Comparison of ENCODE assay signal across 29 mouse cellular contexts in genomic region chr3:114515233-114515632, GRCm38 (mm10).
"Had no signal": no experiment of that assay in that cellular context is flagged by ENCODE, and none has a peak within 500 bp of the region (broad histone marks: within the 10 kb centered on the region; RNA-seq: fewer than 3 reads in every experiment).

No protein-coding gene starts in this region.

- H3K27me3 ChIP-seq: limb, embryonic 12.5 days; limb, embryonic 13.5 days; limb, embryonic 15.5 days; liver, embryonic 12.5 days; liver, embryonic 13.5 days; liver, embryonic 15.5 days; lung, embryonic 15.5 days; megakaryocyte, embryonic 14.5 days; midbrain, embryonic 15.5 days; neural tube, embryonic 12.5 days had no signal

- H3K4me2 ChIP-seq: limb, embryonic 12.5 days; limb, embryonic 13.5 days; limb, embryonic 15.5 days; liver, embryonic 11.5 days; liver, embryonic 12.5 days; liver, embryonic 13.5 days; liver, embryonic 15.5 days; lung, embryonic 14.5 days; lung, embryonic 15.5 days; midbrain, embryonic 15.5 days; neural tube, embryonic 12.5 days had no signal

- H3K36me3 ChIP-seq: limb, embryonic 10.5 days; limb, embryonic 12.5 days; limb, embryonic 13.5 days; limb, embryonic 15.5 days; liver, embryonic 12.5 days; liver, embryonic 13.5 days; liver, embryonic 15.5 days; lung, embryonic 15.5 days; midbrain, embryonic 15.5 days; neural tube, embryonic 12.5 days had no signal

- DNase-seq: left cerebral cortex, postnatal 4 days; liver; liver, embryonic 13.5 days; liver, postnatal 0 days; lung, adult 18-20 months; lung, adult 2 months; lung, embryonic 14.5 days; lung, postnatal 10 days; lung, postnatal 14 days; lung, postnatal 36 days; lung, postnatal 4 days; midbrain, embryonic 14.5 days had no signal

- ATAC-seq: liver, embryonic 12.5 days; liver, postnatal 0 days; lung, postnatal 0 days; midbrain, embryonic 15.5 days; midbrain, embryonic 16.5 days had no signal

- H3K4me3 ChIP-seq: left cerebral cortex, adult 2 months; limb, embryonic 10.5 days; limb, embryonic 12.5 days; limb, embryonic 13.5 days; limb, embryonic 15.5 days; liver, embryonic 12.5 days; liver, embryonic 13.5 days; liver, embryonic 15.5 days; lung, embryonic 15.5 days; megakaryocyte, embryonic 14.5 days; midbrain, embryonic 15.5 days; myocyte; neural tube, embryonic 12.5 days had no signal

- H3K9ac ChIP-seq: limb, embryonic 12.5 days; limb, embryonic 13.5 days; limb, embryonic 15.5 days; liver, embryonic 12.5 days; liver, embryonic 13.5 days; liver, embryonic 14.5 days; liver, embryonic 15.5 days; liver, postnatal 0 days; lung, embryonic 14.5 days; lung, embryonic 15.5 days; midbrain, embryonic 15.5 days; neural tube, embryonic 12.5 days had no signal

- H3K4me1 ChIP-seq: limb, embryonic 10.5 days; limb, embryonic 12.5 days; limb, embryonic 13.5 days; limb, embryonic 15.5 days; liver, embryonic 12.5 days; liver, embryonic 13.5 days; liver, embryonic 15.5 days; lung, embryonic 15.5 days; megakaryocyte, embryonic 14.5 days; midbrain, embryonic 15.5 days; neural tube, embryonic 12.5 days had no signal

- H3K9me3 ChIP-seq: limb, embryonic 10.5 days; limb, embryonic 12.5 days; limb, embryonic 13.5 days; limb, embryonic 15.5 days; liver, embryonic 12.5 days; liver, embryonic 13.5 days; liver, embryonic 15.5 days; lung, embryonic 15.5 days; megakaryocyte, embryonic 14.5 days; midbrain, embryonic 15.5 days; neural tube, embryonic 12.5 days had no signal

- H3K27ac ChIP-seq: left cerebral cortex, adult 2 months; limb, embryonic 10.5 days; limb, embryonic 12.5 days; limb, embryonic 13.5 days; limb, embryonic 15.5 days; liver, embryonic 12.5 days; liver, embryonic 13.5 days; liver, embryonic 14.5 days; liver, embryonic 15.5 days; lung, embryonic 15.5 days; macrophage; midbrain, embryonic 15.5 days; neural tube, embryonic 12.5 days had no signal
